Mouse (Mus musculus) gastrocnemius, adult 2 months (tissue): ENCODE measurements around the gene E4f1. TPM values are rescaled to one million over a fixed set of nuclear protein-coding genes. Genes with fewer than 3 reads are reported as not detected.
"Not testable (repeated sequence)": the region's sequence is repeated elsewhere in the genome, so short reads cannot be mapped to it uniquely, and the experiment has no call there.

Source experiments
- DNase-seq: peaks from one replicate; pipeline ENCODE4 v3.0.0; 2022
- H3K27ac ChIP-seq: fragments of 200-600 bp; 2 replicates; pipeline ENCODE4 v1.8.1; 2022; ENCODE audit warnings: mild to moderate bottlenecking
- H3K4me3 ChIP-seq: fragments of 200-600 bp; 2 replicates; pipeline ENCODE4 v1.8.1; 2022; ENCODE audit warnings: mild to moderate bottlenecking, moderate library complexity
- CTCF ChIP-seq: fragments of 200-600 bp; IDR thresholded peaks from 2 replicates; pipeline ENCODE4 v1.8.1; 2022; ENCODE audit warnings: antibody characterized with exemption, mild to moderate bottlenecking, moderate library complexity
- intact Hi-C: fragments of 180-260 bp; cut with DNase I; formaldehyde crosslinking; loops from one replicate; pipeline ENCODE4 v1.15.1; 2025
- total RNA-seq, 2 experiments: library from RNA; stranded (reverse); gene quantifications; 2 replicates each; pipeline ENCODE4 v1.2.3; 2021

E4f1 gene
- total RNA-seq, 2 experiments from 2014 or later, result 11.4 to 16.5 TPM

DNA sequence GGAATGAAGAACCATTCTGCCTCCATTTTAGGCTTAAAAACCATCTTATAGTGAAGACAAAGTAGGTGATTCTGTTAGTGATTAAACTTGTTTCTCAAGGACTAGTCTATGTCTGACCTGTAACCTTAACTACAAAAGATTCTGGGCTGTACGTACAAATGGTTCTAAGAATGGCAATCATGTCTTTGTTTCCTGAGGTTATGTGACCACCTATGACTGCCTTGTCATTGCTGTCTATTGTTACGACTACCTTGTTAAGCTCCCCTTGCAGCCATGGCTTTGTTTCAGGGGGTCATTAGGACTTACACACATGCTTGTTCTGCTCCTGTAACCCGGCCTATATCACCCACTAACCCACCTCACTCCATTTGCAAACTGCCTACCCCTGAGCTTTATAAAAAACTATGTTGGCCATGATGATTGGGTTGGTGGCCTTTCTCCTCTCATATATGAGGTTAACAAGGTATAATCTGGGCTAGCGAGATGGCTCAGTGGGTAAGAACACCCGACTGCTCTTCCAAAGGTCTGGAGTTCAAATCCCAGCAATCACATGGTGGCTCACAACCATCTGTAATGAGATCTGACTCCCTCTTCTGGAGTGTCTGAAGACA lies 1.4 kb downstream of the E4f1 start:
- H3K4me3 ChIP-seq, result no peak overlapping the region
- intact Hi-C loops, result no loop called here
- no peak for TF ChIP-seq CTCF
- DNase-seq, result no peak
- H3K27ac ChIP-seq, result no peak overlapping the region

GRCm38 (mm10) chr17:24463374-24464133 lies 6.6 kb downstream of the E4f1 start:
- Histone ChIP-seq H3K27ac (no peak overlapping the region), H3K4me3 (no peak overlapping the region)
- no peak for TF ChIP-seq CTCF
- no peak for DNase-seq
- intact Hi-C loops, result no loop called here

DNA sequence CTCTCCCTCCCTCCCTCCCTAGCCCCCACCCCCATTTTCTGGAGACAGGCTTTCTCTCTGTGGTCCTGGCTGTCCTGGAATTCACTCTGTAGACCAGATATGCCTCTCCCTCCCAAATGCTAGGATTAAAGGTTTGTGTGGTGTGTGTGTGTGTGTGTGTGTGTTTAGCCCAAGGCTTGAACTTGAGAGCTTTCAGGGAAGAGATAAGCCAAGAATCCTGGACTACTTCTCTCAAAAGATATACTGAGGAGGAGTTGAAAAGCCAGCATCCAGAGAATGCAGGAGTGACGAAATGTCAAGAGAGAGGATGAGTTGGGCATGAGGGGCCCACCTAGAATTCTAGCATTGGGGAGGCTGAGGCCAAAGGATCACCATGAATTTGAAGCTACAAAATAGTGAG lies 7.2 kb downstream of the E4f1 start:
- TF ChIP-seq CTCF, result no peak
- no peak for DNase-seq

DNA sequence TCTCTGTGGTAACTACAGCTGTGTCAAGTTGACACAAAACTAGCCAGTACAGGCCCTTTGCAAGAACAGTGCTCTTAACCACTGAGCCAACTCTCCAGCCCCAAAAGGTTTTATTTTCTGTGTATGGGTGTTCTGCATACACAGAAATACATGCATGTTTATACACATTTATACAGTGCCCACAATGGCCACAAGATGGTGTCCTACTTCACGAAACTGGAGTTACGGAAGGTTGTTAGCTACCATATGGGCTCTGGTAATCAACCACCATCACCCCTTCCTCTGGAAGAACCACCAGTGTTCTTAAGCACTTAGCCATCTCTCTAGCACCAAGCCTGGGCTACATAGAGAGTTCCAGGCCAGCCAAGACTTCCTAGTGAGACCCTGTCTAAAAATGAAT lies 8.5 kb downstream of the E4f1 start:
- DNase-seq, result no peak
- intact Hi-C loops, result no loop called here
- TF ChIP-seq CTCF, result peak; percentile 56
- H3K27ac ChIP-seq, result no peak overlapping the region
- H3K4me3 ChIP-seq, result no peak overlapping the region

More for the DNA sequence above, 7.2 kb downstream of the E4f1 start:
- Histone ChIP-seq H3K27ac (no peak overlapping the region), H3K4me3 (no peak overlapping the region)
- intact Hi-C loops, result no loop called here

GRCm38 (mm10) chr17:24455523-24456206 lies 14.4 kb downstream of the E4f1 start:
- not testable (repeated sequence) for DNase-seq
- peak overlapping the region; percentile 90 for H3K4me3 ChIP-seq
- peak overlapping the region; percentile 95 for H3K27ac ChIP-seq
- intact Hi-C loops, result loop anchor here (2.0 kb wide), 1 partner anchor 15 kb away; the partner anchor contains the start of genes E4f1 and Pgp

DNA sequence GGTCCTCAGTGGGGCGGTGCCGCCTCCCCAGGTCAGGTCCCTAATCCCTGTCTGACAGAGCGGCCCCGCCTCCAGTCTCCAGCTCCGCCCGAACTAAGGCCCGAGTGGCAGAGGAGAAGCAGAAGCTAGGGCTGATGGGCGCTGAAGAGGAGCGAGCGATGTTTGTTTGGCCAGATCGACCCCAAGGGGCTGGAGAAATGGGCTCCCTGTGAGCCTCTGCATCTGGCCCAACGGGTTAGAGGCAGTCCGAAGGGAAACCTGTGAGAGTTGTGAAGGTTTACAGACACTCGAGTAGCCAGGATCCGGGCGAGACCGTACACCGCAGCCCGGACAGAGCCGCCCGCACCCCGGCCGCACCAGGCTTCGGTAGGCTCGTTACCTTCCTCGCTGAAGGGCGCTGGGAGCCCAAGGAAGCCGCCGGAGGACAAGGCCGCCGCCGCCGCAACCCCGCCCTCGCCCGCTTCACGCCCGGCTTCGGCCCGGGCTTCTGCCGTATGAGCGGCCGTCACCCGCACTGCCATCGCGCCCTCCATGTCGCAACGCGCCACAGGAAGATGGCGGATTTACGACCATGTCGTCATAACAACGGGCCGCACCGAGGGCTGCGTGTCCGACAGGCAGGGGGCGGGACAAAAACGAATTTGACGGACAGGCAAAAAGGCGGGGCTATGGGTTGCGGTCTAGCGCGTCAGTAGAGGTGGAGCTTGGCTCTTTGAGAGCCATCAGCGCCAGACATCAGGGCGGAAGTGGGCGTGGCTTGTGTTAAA lies 15.2 kb downstream of the E4f1 start:
- intact Hi-C loops, result loop anchor here (2.0 to 5.0 kb wide), 2 partner anchors 16 to 38 kb away; partner anchors contain the start of genes E4f1 and Pgp

GRCm38 (mm10) chr17:24454218-24454755 lies 15.8 kb downstream of the E4f1 start:
- TF ChIP-seq CTCF, result no peak
- peak overlapping the region; percentile 90 for H3K4me3 ChIP-seq
- H3K27ac ChIP-seq, result peak overlapping the region; percentile 95
- no peak for DNase-seq
- intact Hi-C loops, result loop anchor here (2.0 to 5.0 kb wide), 2 partner anchors 17 to 37 kb away; partner anchors contain the start of genes E4f1 and Pgp

More for the DNA sequence above, 15.2 kb downstream of the E4f1 start:
- TF ChIP-seq CTCF, result no peak
- DNase-seq, result peak; percentile 99
- H3K4me3 ChIP-seq, result peak overlapping the region; percentile 90
- peak overlapping the region; percentile 95 for H3K27ac ChIP-seq

DNA sequence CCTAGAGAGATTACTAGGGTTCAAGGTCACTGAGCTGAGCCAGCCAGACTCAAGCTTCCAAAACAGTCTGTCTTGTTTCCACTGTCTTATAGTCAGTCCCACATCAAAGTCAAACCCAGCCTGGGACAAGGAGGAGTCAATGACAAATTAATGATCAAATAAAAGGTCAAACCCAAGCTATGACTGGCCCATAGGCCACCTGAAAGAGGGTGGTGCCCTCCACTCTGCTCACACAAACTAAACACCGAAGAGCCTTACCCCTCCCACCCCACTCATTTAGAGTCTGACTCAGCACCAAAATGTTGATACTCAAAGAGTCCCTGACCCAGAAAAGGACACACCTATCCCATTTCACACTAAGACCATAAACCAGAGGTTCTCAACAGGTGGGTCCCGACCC lies 16.7 kb downstream of the E4f1 start:
- H3K27ac ChIP-seq, result peak overlapping the region; percentile 95
- intact Hi-C loops, result loop anchor here (5.0 kb wide), 1 partner anchor 36 kb away; no protein-coding TSS in a partner anchor
- peak overlapping the region; percentile 3; the same call in 1 of the 2 replicates for H3K4me3 ChIP-seq
- no peak for TF ChIP-seq CTCF
- DNase-seq, result no peak

DNA sequence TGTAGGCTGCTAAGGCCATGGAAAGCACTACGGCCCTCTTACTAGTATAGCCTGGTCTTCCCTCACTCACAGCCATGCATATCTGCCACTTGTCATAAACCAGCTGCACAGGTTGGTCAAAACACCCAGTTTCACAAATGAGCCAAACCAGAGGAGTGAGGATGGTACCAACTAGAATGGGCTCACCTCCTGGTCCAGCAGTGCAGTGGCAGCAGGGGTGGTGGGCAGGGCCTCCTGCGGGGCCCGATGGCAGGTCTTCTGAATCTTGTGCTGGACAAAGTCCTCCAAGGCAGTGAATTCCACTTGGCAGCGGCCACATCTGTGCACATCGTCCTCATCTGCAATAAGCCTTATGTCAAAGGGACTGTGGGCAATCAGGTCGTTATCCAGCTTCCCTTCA lies 18.9 kb downstream of the E4f1 start:
- Histone ChIP-seq H3K4me3 (no peak overlapping the region), H3K27ac (no peak overlapping the region)
- no peak for TF ChIP-seq CTCF
- intact Hi-C loops, result loop anchor here (5.0 kb wide), 1 partner anchor 34 kb away; no protein-coding TSS in a partner anchor
- DNase-seq, result no peak

GRCm38 (mm10) chr17:24449507-24449906 lies 20.6 kb downstream of the E4f1 start:
- no peak overlapping the region for H3K4me3 ChIP-seq
- DNase-seq, result no peak
- intact Hi-C loops, result no loop called here
- H3K27ac ChIP-seq, result no peak overlapping the region
- no peak for TF ChIP-seq CTCF

GRCm38 (mm10) chr17:24446590-24446989 lies 23.5 kb downstream of the E4f1 start:
- no peak for TF ChIP-seq CTCF
- DNase-seq, result no peak
- Histone ChIP-seq H3K4me3 (no peak overlapping the region), H3K27ac (no peak overlapping the region)
- intact Hi-C loops, result no loop called here

- H3K27ac ChIP-seq, result no peak overlapping the region
These were observed 26.7 kb downstream of the E4f1 start for GRCm38 (mm10) chr17:24443409-24443808.

More at GRCm38 (mm10) chr17:24443409-24443808, 26.7 kb downstream of the E4f1 start:
- no peak for DNase-seq
- TF ChIP-seq CTCF, result no peak
- intact Hi-C loops, result no loop called here
- no peak overlapping the region for H3K4me3 ChIP-seq
